Mouse (Mus musculus): ENCODE data around the gene Raver1. TPM values are rescaled to one million over a fixed set of nuclear protein-coding genes. Genes with fewer than 3 reads are reported as not detected.

Gene Raver1
- total and polyA plus RNA-seq, 2 experiments from 2014 or later: 24.3 to 40.3 TPM

- TF ChIP-seq CTCF (IDR thresholded peaks at IDR 0.05; ENCODE audit: low read depth): no peak
- Histone ChIP-seq H3K4me3 (ENCODE audit: low read depth, low read length) (no peak overlapping the region), H3K27ac (ENCODE audit: low read depth, low read length) (no peak overlapping the region), H3K9me3 (ENCODE audit: low read length) (no peaks in the 10 kb centered on the region), H3K4me1 (ENCODE audit: insufficient read depth) (peaks cover 3% of the 10 kb centered on the region; the same call in 1 of the 2 replicates), H3K27me3 (ENCODE audit: insufficient read depth, low read length) (no peaks in the 10 kb centered on the region), H3K4me2 (ENCODE audit: low read depth) (no peak overlapping the region), H3K36me3 (ENCODE audit: insufficient read depth) (peaks cover 35% of the 10 kb centered on the region), H3K9ac (no peak overlapping the region)
- 90% methylated on average over 9 of the region's 9 CpGs for WGBS
- DNase-seq (no peak), ATAC-seq (no peak)
These were observed 33.9 kb upstream of the Raver1 start for GRCm38 (mm10) chr9:21125502-21126258.

- Histone ChIP-seq H3K36me3 (ENCODE audit: insufficient read depth) (peaks cover 42% of the 10 kb centered on the region), H3K4me1 (ENCODE audit: insufficient read depth) (no peaks in the 10 kb centered on the region), H3K27ac (ENCODE audit: low read depth, low read length) (no peak overlapping the region), H3K4me3 (ENCODE audit: low read depth, low read length) (no peak overlapping the region), H3K4me2 (ENCODE audit: low read depth) (no peak overlapping the region), H3K9me3 (ENCODE audit: low read length) (no peaks in the 10 kb centered on the region), H3K9ac (no peak overlapping the region), H3K27me3 (ENCODE audit: insufficient read depth, low read length) (no peaks in the 10 kb centered on the region)
- DNase-seq (no peak), ATAC-seq (no peak)
- 81% methylated on average over 5 of the region's 5 CpGs for WGBS
- no peak for TF ChIP-seq CTCF (IDR thresholded peaks at IDR 0.05; ENCODE audit: low read depth)
These were observed 33.0 kb upstream of the Raver1 start for GRCm38 (mm10) chr9:21124837-21125236.

GRCm38 (mm10) chr9:21121483-21121882 is 29.7 kb upstream of the Raver1 start:
- no peak for DNase-seq
- Histone ChIP-seq H3K4me1 (ENCODE audit: insufficient read depth) (no peaks in the 10 kb centered on the region), H3K9me3 (ENCODE audit: low read length) (no peaks in the 10 kb centered on the region), H3K27ac (ENCODE audit: low read depth, low read length) (no peak overlapping the region), H3K27me3 (ENCODE audit: insufficient read depth, low read length) (no peaks in the 10 kb centered on the region), H3K4me3 (ENCODE audit: low read depth, low read length) (no peak overlapping the region), H3K4me2 (ENCODE audit: low read depth) (no peak overlapping the region), H3K36me3 (ENCODE audit: insufficient read depth) (peaks cover 38% of the 10 kb centered on the region), H3K9ac (no peak overlapping the region)
- no peak for TF ChIP-seq CTCF (IDR thresholded peaks at IDR 0.05; ENCODE audit: low read depth)
- no peak for ATAC-seq
- 88% methylated on average over 16 of the region's 16 CpGs for WGBS

GRCm38 (mm10) chr9:21117073-21117472 is 25.3 kb upstream of the Raver1 start:
- no peak for TF ChIP-seq CTCF (IDR thresholded peaks at IDR 0.05; ENCODE audit: low read depth)
- H3K9me3 ChIP-seq (ENCODE audit: low read length): no peaks in the 10 kb centered on the region
- no peak overlapping the region for H3K9ac ChIP-seq
- peaks cover 20% of the 10 kb centered on the region for H3K36me3 ChIP-seq (ENCODE audit: insufficient read depth)
- 81% methylated on average over 6 of the region's 6 CpGs for WGBS
- H3K4me3 ChIP-seq (ENCODE audit: low read depth, low read length): no peak overlapping the region
- H3K4me2 ChIP-seq (ENCODE audit: low read depth): no peak overlapping the region
- no peaks in the 10 kb centered on the region for H3K4me1 ChIP-seq (ENCODE audit: insufficient read depth)
- no peak for DNase-seq
- no peak for ATAC-seq
- H3K27me3 ChIP-seq (ENCODE audit: insufficient read depth, low read length): no peaks in the 10 kb centered on the region
- no peak overlapping the region for H3K27ac ChIP-seq (ENCODE audit: low read depth, low read length)

GRCm38 (mm10) chr9:21115105-21115504 is 23.3 kb upstream of the Raver1 start:
- Histone ChIP-seq H3K9me3 (ENCODE audit: low read length) (no peaks in the 10 kb centered on the region), H3K4me3 (ENCODE audit: low read depth, low read length) (no peak overlapping the region), H3K36me3 (ENCODE audit: insufficient read depth) (peaks cover 7% of the 10 kb centered on the region; the same call in 1 of the 2 replicates), H3K4me2 (ENCODE audit: low read depth) (no peak overlapping the region), H3K27ac (ENCODE audit: low read depth, low read length) (no peak overlapping the region), H3K27me3 (ENCODE audit: insufficient read depth, low read length) (no peaks in the 10 kb centered on the region), H3K4me1 (ENCODE audit: insufficient read depth) (no peaks in the 10 kb centered on the region), H3K9ac (no peak overlapping the region)
- no peak for ATAC-seq
- TF ChIP-seq CTCF (IDR thresholded peaks at IDR 0.05; ENCODE audit: low read depth): no peak
- DNase-seq: no peak
- WGBS: 89% methylated on average over 8 of the region's 8 CpGs

- no peak for DNase-seq
- Histone ChIP-seq H3K9me3 (ENCODE audit: low read length) (no peaks in the 10 kb centered on the region), H3K27me3 (ENCODE audit: insufficient read depth, low read length) (no peaks in the 10 kb centered on the region), H3K36me3 (ENCODE audit: insufficient read depth) (peaks cover 3% of the 10 kb centered on the region; the same call in 1 of the 2 replicates), H3K4me2 (ENCODE audit: low read depth) (no peak overlapping the region), H3K9ac (no peak overlapping the region), H3K27ac (ENCODE audit: low read depth, low read length) (no peak overlapping the region), H3K4me1 (ENCODE audit: insufficient read depth) (no peaks in the 10 kb centered on the region), H3K4me3 (ENCODE audit: low read depth, low read length) (no peak overlapping the region)
- 86% methylated on average over 7 of the region's 7 CpGs for WGBS
- no peak for ATAC-seq
- no peak for TF ChIP-seq CTCF (IDR thresholded peaks at IDR 0.05; ENCODE audit: low read depth)
These were observed 22.4 kb upstream of the Raver1 start for GRCm38 (mm10) chr9:21114190-21114589.

GRCm38 (mm10) chr9:21113751-21114150 is 21.9 kb upstream of the Raver1 start:
- no peaks in the 10 kb centered on the region for H3K27me3 ChIP-seq (ENCODE audit: insufficient read depth, low read length)
- ATAC-seq (no peak), DNase-seq (no peak)
- H3K4me3 ChIP-seq (ENCODE audit: low read depth, low read length): no peak overlapping the region
- no peak overlapping the region for H3K4me2 ChIP-seq (ENCODE audit: low read depth)
- H3K27ac ChIP-seq (ENCODE audit: low read depth, low read length): no peak overlapping the region
- H3K9ac ChIP-seq: no peak overlapping the region
- no peak for TF ChIP-seq CTCF (IDR thresholded peaks at IDR 0.05; ENCODE audit: low read depth)
- H3K4me1 ChIP-seq (ENCODE audit: insufficient read depth): no peaks in the 10 kb centered on the region
- 89% methylated on average over 6 of the region's 6 CpGs for WGBS
- peaks cover 3% of the 10 kb centered on the region; the same call in 1 of the 2 replicates for H3K36me3 ChIP-seq (ENCODE audit: insufficient read depth)
- H3K9me3 ChIP-seq (ENCODE audit: low read length): no peaks in the 10 kb centered on the region
